Mouse (Mus musculus) MEL (cell line): ENCODE measurements around the gene Kynu. TPM values are rescaled to one million over a fixed set of nuclear protein-coding genes. Genes with fewer than 3 reads are reported as not detected.

ENCODE experiments used
- DNase-seq: peaks from one replicate; pipeline ENCODE4 v3.0.0; 2011; ENCODE audit warnings: low read depth, low spot score
- H3K27ac ChIP-seq: 2 replicates; pipeline ENCODE4 v1.5.1; 2012; ENCODE audit warnings: low read depth, mild to moderate bottlenecking, control low read depth, low read length, moderate library complexity; ENCODE audit not compliant: control insufficient read depth
- H3K27me3 ChIP-seq, 2 experiments: fragments of 150-350 bp in 1 of 2; sonication (generic) in 1 of 2; 2 replicates each; pipeline ENCODE4 v1.6.1; 2012; ENCODE audit warnings: low read length in 2 of 2, mild to moderate bottlenecking in 2 of 2, improper control_type of control experiment in 1 of 2, moderate library complexity in 1 of 2; ENCODE audit not compliant: insufficient read depth in 2 of 2, control insufficient read depth in 1 of 2
- H3K36me3 ChIP-seq, 2 experiments: 2 replicates each; pipeline ENCODE4 v1.6.1; 2012 to 2014; ENCODE audit warnings: low read length in 2 of 2, improper control_type of control experiment in 1 of 2, inconsistent platforms in 1 of 2, mild to moderate bottlenecking in 1 of 2; ENCODE audit not compliant: insufficient read depth in 2 of 2, control insufficient read depth in 1 of 2
- H3K4me1 ChIP-seq, 2 experiments: fragments of 150-350 bp in 1 of 2; sonication (generic) in 1 of 2; 2 replicates each; pipeline ENCODE4 v1.6.1; 2012; ENCODE audit warnings: low read length in 2 of 2, improper control_type of control experiment in 1 of 2, mild to moderate bottlenecking in 1 of 2; ENCODE audit not compliant: insufficient read depth in 2 of 2, control insufficient read depth in 1 of 2
- H3K4me3 ChIP-seq, 2 experiments: fragments of 150-350 bp in 1 of 2; sonication (generic) in 1 of 2; 2 replicates each; pipeline ENCODE4 v1.5.1; 2012; ENCODE audit warnings: low read depth in 2 of 2, low read length in 2 of 2, mild to moderate bottlenecking in 2 of 2, moderate library complexity in 2 of 2, control low read depth in 1 of 2, improper control_type of control experiment in 1 of 2; ENCODE audit not compliant: control insufficient read depth in 1 of 2, insufficient read depth in 1 of 2
- H3K79me2 ChIP-seq: 2 replicates; pipeline ENCODE4 v1.6.1; 2012; ENCODE audit warnings: mild to moderate bottlenecking, low read length, moderate library complexity; ENCODE audit not compliant: control insufficient read depth, poor library complexity, insufficient read depth
- H3K9ac ChIP-seq: 2 replicates; pipeline ENCODE4 v1.6.1; 2012; ENCODE audit warnings: low read depth, mild to moderate bottlenecking, control low read depth, low read length, moderate library complexity; ENCODE audit not compliant: control insufficient read depth, poor library complexity, severe bottlenecking
- H3K9me3 ChIP-seq: fragments of 150-350 bp; sonication (generic); replicated peaks from 2 replicates; pipeline ENCODE4 v1.6.1; 2012; ENCODE audit warnings: mild to moderate bottlenecking, low read length, improper control_type of control experiment, moderate library complexity; ENCODE audit not compliant: insufficient read depth
- BHLHE40 ChIP-seq: IDR thresholded peaks from 2 replicates; pipeline ENCODE4 v1.6.1; 2012; ENCODE audit warnings: low read depth, mild to moderate bottlenecking, inconsistent platforms, low read length, improper control_type of control experiment, borderline replicate concordance
- EP300 ChIP-seq, 2 experiments: IDR thresholded peaks; 2 replicates each; pipeline ENCODE4 v1.6.1; 2011; ENCODE audit warnings: improper control_type of control experiment in 2 of 2, low read length in 2 of 2, low read depth in 1 of 2, mild to moderate bottlenecking in 1 of 2
- ETS1 ChIP-seq: IDR thresholded peaks from 2 replicates; pipeline ENCODE4 v1.6.1; 2012; ENCODE audit warnings: low read depth, mild to moderate bottlenecking, inconsistent platforms, low read length, improper control_type of control experiment, moderate library complexity
- GABPA ChIP-seq: IDR thresholded peaks from 2 replicates; pipeline ENCODE4 v1.6.1; 2012; ENCODE audit warnings: low read depth, mild to moderate bottlenecking, inconsistent platforms, low read length, improper control_type of control experiment, moderate library complexity
- GATA1 ChIP-seq: IDR thresholded peaks from 2 replicates; pipeline ENCODE4 v1.6.1; 2011; ENCODE audit warnings: low read depth, low read length, improper control_type of control experiment
- MAFK ChIP-seq: IDR thresholded peaks from 2 replicates; pipeline ENCODE4 v1.6.1; 2011; ENCODE audit warnings: low read depth, mild to moderate bottlenecking, low read length, improper control_type of control experiment, borderline replicate concordance
- MAZ ChIP-seq: IDR thresholded peaks from 2 replicates; pipeline ENCODE4 v1.6.1; 2012; ENCODE audit warnings: low read depth, mild to moderate bottlenecking, inconsistent platforms, low read length, improper control_type of control experiment
- MEF2A ChIP-seq: IDR thresholded peaks from 2 replicates; pipeline ENCODE4 v1.6.1; 2014; ENCODE audit warnings: low read depth, mild to moderate bottlenecking, inconsistent platforms, low read length, improper control_type of control experiment; ENCODE audit not compliant: poor library complexity, insufficient replicate concordance, severe bottlenecking; ENCODE audit errors: extremely low read depth
- RCOR1 ChIP-seq: IDR thresholded peaks from 2 replicates; pipeline ENCODE4 v1.6.1; 2012; ENCODE audit warnings: low read depth, mild to moderate bottlenecking, inconsistent platforms, low read length, improper control_type of control experiment
- SIN3A ChIP-seq: IDR thresholded peaks from 2 replicates; pipeline ENCODE4 v1.6.1; 2012; ENCODE audit warnings: low read length, improper control_type of control experiment, inconsistent platforms
- SMC3 ChIP-seq: IDR thresholded peaks from 2 replicates; pipeline ENCODE4 v1.6.1; 2011; ENCODE audit warnings: low read depth, low read length, improper control_type of control experiment
- TAL1 ChIP-seq: IDR thresholded peaks from 2 replicates; pipeline ENCODE4 v1.6.1; 2012; ENCODE audit warnings: mild to moderate bottlenecking, inconsistent platforms, low read length, moderate library complexity, mixed read lengths
- TCF12 ChIP-seq: IDR thresholded peaks from 2 replicates; pipeline ENCODE4 v1.6.1; 2014; ENCODE audit warnings: low read depth, mild to moderate bottlenecking, inconsistent platforms, low read length, improper control_type of control experiment, moderate library complexity
- ZNF384 ChIP-seq: IDR thresholded peaks from 2 replicates; pipeline ENCODE4 v1.6.1; 2012; ENCODE audit warnings: low read depth, mild to moderate bottlenecking, inconsistent platforms, low read length, improper control_type of control experiment
- polyA plus RNA-seq, 2 experiments: library from polyadenylated mRNA; stranded (reverse) in 1 of 2; unstranded in 1 of 2; fragments of >175 nt in 1 of 2; fragments of >200 nt in 1 of 2; gene quantifications; 2 replicates each; pipeline versions ENCODE4 v1.2.1 to v1.2.4; 2012; ENCODE audit warnings: low replicate concordance in 2 of 2, low read depth in 1 of 2; ENCODE audit not compliant: insufficient read length in 2 of 2, insufficient read depth in 1 of 2, missing spikeins in 1 of 2
- total RNA-seq: library from RNA; depleted of rRNA; stranded (reverse); fragments of 300-350 nt; gene quantifications from 2 replicates; pipeline ENCODE4 v1.2.3, GENCODE M21; 2012

Gene Kynu
- total and polyA plus RNA-seq, 3 experiments = 0.04 TPM; not detected in 2

DNA sequence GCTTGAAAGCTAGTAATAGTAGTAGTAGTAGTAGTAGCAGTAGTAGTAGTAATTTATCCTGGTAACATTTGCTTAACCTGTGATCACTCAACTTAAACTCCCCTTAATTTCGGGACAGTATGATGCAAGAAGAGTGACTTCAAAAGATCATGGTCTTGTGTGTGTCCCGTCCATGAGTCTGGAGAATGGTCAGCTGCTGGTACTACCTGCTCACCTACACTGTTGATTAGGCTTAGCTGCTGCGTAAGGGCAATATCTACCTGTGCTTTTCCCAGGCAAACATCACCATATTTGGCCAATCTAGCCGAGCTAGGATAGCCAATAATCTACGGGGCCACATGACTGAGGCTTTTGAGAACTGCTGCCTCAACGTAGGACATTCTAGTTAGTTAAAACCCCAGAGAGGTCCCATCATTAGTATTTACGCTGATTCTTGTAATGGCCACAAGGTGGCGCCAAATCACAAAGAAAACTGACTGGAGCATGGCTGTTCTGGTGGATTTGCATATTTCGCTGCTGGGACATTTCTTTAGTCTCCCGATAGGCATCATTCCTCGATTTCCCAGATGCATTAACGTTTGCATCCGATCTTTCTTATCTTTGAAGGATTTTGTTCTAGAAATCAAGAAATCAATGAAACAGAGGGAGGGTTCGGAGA lies 167.4 kb downstream of the Kynu start (continued):
- TF ChIP-seq EP300 (IDR thresholded peaks at IDR 0.05; ENCODE audit: low read depth in 1 of 2, low read length in 2 of 2) (0 out of 4 replicates have a peak, but pooled peaks of 1 of the 2 experiments have one; percentile 12), GATA1 (peak; percentile 27; the same call in 1 of the 2 replicates), ZNF384 (no peak)

DNA sequence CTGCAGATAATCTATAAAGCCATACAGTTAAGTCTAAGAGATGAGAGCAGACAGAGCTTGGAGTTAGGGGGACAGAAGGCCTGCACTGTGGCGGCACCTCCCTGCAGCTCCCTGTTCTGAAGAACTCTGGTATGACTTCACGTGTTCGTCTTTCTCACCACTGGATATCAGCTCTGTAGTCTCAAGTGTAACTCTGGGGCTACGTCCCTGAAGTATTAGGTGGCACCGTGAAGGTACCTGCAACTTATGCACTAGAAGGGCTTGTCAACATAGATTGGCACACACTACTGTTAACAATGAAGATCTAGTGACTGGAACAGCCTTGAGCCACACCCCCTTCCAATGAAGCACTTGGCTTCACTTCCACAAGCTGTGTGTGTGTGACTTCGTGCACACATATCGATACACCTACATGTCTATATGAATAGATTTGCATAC lies 168.0 kb downstream of the Kynu start:
- TF ChIP-seq ETS1 (no peak), RCOR1 (no peak), SMC3 (no peak), BHLHE40 (no peak), GABPA (no peak), MEF2A (no peak), SIN3A (0 out of 2 replicates have a peak, but pooled peaks have one; percentile 3)
- peaks cover 0 to 6% of the 10 kb centered on the region in 2 experiments; a peak in 1 of 4 replicates for H3K4me1 ChIP-seq

DNA sequence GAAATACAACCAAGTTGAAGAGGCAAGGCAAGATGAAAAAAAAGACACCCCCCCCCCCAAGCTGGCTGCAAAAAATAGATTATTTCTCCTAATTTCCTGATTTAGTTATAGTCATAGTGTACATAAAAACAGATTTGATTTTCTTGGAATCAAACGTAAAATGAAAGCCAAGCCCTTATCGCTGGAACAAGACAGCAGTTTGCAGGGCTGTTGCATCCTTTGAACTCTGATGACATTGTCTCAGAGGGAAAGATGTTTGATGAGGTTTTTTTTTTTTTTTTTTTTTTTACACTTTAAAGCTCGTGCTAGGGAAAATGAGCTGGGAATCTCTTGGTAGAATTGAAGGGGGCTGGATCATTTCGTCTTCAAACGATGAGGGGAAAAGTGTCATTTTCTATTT lies 172.1 kb downstream of the Kynu start:
- Histone ChIP-seq H3K4me3 (peak overlapping the region; percentile 53 to 55), H3K4me1 (peaks cover 2 to 10% of the 10 kb centered on the region in 2 experiments; a peak in 3 of 4 replicates), H3K27ac (peak overlapping the region; percentile 82), H3K9ac (peak overlapping the region; percentile 34), H3K27me3 (no peaks in the 10 kb centered on the region), H3K9me3 (no peaks in the 10 kb centered on the region), H3K79me2 (no peaks in the 10 kb centered on the region), H3K36me3 (peaks cover 0 to 13% of the 10 kb centered on the region in 2 experiments; a peak in 2 of 4 replicates)
- TF ChIP-seq ZNF384 = peak; percentile 76
- peak; percentile 32 for TF ChIP-seq TAL1
- no peak for TF ChIP-seq MAFK
- TF ChIP-seq RCOR1 = peak; percentile 72
- TF ChIP-seq TCF12 = 0 out of 2 replicates have a peak, but pooled peaks have one; percentile 25
- TF ChIP-seq EP300 (IDR thresholded peaks at IDR 0.05; ENCODE audit: low read depth in 1 of 2, low read length in 2 of 2) = peak in 1 of 2 experiments; percentile 58; a peak in 2 of 4 replicates
- TF ChIP-seq MAZ = no peak
- TF ChIP-seq SMC3 = no peak
- DNase-seq = peak; percentile 42

More for the DNA sequence above, 168.0 kb downstream of the Kynu start:
- Histone ChIP-seq H3K27me3 (no peaks in the 10 kb centered on the region), H3K9ac (peak overlapping the region; percentile 13; the same call in 1 of the 2 replicates), H3K36me3 (peaks cover 0 to 8% of the 10 kb centered on the region in 2 experiments; a peak in 2 of 4 replicates), H3K27ac (no peak overlapping the region), H3K79me2 (no peaks in the 10 kb centered on the region), H3K9me3 (no peaks in the 10 kb centered on the region), H3K4me3 (peak overlapping the region in 1 of 2 experiments; percentile 38; a peak in 3 of 4 replicates)
- DNase-seq = no peak
